Mouse (Mus musculus): ENCODE results near the gene Foxs1.

DNA sequence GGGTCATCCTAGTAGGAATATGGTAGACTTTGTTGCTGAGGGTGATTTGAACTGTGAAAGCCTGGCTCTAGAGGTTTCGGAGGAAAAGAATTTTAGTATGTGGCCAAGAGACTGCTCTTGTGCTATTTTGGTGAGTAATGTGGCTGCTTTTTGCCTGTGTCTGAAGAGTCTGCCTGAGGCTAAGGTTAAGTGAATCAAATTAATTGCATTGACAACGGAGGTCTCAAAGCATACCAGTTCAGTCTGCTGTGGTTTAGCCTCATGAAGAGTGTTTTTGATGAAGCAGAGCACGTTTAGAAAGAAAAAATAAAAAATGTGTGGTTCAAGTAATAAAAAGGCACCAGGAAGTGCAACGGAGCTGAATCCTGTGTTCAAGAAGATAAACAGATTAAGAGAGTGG, 32.5 kb upstream of the Foxs1 start:
- TF ChIP-seq GATA1 (IDR thresholded peaks at IDR 0.05; ENCODE audit: low read length) (no peak), TAL1 (IDR thresholded peaks at IDR 0.05; ENCODE audit: low read length) (no peak)
